Mouse (Mus musculus) lung, postnatal 14 days (tissue): ENCODE measurements around the gene Epas1.

Source experiments
- DNase-seq: peaks from one replicate; pipeline ENCODE4 v3.0.0; 2021

Gene Epas1

DNA sequence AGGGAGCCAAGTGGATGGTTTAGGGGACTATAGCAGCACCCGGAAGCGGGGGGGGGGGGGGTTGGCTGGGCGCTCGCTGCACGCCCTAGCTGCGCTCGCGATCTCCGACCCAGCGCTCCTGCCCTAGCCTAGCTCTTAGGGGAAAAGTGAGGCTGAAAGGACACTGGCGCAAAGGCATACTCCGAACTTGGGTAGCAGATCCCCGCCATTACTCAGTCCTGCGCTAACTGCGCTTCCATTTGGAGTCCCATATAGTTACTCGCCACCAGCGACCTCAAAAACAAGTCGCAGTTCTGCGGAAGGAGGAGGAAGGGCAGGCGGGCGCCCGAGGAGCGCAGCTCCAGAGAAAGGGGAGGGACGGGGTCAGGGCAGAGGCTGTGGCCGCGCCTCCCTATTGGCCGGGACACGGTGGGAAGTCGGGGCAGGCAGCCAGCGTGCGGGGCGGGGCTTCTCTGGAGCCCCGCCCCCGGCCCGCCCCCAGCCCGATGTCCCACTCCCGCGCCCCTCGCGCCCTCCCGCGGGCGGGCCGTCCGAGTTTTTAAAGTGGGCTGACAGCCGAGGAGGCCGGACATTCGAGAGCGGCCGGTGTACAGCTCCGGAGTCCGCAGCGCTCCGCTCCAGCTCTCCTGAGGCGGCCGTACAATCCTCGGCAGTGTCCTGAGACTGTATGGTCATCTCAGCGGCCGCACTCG, at the start of gene Epas1:
Epas1 (plus strand) TSS at position 571 of the 692 bp plus-strand sequence.
- DNase-seq, result peak; percentile 92

DNA sequence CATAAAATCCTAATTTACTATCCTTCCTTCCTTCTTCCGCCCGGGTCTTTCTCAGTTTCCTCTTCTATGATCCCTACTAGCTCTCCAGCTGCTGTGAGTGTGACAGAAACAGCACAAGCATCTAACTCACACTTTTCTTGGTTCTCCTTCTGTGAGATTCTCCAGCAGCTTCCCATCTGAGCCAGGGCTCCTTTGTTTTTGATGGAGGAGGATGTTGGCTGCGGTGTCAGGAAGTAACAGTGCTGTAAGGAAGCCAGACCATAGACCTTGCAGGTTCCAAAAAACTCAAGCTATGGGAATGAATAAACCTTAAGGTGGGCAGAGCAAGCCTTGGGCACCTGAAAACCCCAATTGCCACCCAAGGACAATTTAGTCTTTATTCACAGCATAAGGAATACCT, 48.3 kb upstream of the Epas1 start:
- DNase-seq, result no peak

DNA sequence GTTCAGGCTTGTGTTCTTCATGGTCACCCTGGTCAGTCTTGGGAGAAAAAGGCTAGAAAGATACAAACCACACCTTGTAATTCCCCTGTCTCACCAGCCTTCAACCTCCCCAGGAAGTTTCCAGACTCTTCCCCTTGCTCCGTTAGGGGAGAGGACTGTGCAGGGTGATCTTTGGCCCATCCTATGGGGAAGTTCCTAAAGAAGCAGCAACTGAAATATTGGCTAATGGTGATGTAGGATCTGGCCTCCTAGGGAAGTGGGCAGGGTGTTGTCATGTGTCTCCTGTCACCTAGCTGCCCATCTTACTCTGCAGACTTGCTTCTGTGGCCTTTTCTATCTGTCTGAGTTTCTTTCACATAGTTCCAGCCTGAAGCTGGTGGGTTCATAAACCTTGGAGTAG, 47.0 kb upstream of the Epas1 start:
- no peak for DNase-seq

DNA sequence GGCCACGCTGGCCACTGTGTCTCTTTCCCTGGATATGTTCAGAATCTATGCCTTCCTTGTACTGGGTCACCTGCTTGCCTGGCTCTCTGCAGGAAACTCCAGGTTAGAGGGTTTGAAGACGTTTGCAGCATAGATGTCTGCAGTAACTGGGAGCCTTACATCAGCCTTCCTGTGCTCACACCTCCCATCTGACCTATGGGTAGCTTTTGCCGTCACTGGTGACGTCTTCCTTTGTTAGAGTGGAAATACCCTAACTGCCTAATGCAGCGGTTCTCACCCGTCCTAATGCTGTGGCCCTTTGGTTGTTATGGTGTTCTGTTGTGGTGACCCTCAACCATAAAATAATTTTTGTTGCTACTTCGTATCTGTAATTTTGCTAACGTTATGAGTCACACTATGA, 43.7 kb upstream of the Epas1 start:
- DNase-seq, result no peak

DNA sequence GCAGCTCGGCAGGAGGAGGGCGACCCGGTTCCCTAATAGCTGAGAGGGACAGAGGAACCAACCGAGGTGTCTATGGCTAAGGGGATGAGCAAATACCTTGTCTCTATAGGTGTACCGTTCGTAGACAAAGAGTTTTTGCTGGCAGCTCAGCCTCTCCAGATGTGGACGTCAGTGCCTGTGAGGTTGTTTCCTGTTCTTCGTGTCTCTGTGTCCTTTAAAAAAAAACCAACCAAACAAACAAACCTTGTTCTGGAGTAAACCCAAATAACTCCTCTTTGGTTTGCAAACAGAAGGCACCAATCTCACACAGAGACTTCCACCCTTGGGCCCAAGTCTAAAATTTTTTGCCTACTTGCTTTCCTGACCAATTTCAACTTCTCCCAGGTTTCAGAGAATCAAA, 43.1 kb upstream of the Epas1 start:
- DNase-seq, result no peak

DNA sequence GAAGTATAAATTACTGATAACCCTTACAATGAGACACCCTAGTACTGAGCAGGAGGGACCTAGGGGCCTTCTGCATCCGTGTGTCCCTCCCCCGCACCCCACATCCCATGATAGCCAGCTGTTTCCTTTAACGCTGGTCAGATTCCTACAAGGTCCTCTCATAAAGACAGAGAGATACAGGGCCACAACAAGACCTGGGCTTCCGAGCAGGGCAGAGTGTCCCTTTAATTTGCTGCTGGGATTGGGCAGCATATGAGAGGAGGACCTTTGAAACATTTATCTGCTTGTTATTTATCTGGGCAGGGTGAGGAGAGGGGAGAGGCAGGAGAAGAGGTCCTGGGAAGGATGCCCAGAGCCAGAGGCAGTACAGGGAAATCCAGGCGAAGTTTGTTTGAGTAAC, 41.6 kb upstream of the Epas1 start:
- peak; percentile 17 for DNase-seq

DNA sequence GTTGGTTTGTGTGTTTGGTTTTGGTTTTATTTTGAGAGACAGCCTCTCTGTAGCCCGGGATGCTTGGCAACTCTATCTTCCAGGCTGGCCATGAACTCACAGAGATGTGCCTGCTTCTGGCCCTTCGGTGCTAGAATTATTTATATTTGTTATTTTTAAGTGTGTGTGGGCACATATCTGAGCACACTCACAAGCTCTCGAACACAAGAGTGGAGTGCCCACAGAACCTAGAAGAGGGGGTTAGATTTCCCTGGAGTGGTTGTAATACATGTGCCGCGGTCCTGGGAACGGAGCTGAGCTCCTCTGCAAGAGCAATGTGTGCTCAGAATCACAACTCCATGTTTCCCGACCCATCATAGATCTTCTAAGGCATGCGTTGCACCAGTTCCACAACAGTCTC, 40.9 kb upstream of the Epas1 start:
- DNase-seq, result no peak

DNA sequence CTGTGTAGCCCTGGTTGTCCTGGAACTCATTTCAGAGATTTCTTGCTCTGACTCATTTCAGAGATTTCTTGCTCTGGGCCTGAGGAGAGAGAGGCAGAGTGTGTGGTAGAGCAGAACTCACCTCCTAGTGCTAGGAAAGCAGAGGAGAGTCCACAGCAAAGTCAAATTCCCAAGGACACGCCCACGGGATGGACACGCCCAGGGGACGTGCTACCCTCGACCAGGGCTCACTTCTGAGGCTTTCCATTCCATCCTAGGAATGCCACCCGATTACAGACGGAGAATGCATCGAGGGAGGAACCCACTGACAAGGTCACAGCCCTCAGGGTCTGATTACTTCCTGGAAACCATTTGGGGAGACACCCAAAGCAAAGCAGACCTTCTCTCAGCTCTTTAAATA, 39.9 kb upstream of the Epas1 start:
- DNase-seq, result peak; percentile 43

DNA sequence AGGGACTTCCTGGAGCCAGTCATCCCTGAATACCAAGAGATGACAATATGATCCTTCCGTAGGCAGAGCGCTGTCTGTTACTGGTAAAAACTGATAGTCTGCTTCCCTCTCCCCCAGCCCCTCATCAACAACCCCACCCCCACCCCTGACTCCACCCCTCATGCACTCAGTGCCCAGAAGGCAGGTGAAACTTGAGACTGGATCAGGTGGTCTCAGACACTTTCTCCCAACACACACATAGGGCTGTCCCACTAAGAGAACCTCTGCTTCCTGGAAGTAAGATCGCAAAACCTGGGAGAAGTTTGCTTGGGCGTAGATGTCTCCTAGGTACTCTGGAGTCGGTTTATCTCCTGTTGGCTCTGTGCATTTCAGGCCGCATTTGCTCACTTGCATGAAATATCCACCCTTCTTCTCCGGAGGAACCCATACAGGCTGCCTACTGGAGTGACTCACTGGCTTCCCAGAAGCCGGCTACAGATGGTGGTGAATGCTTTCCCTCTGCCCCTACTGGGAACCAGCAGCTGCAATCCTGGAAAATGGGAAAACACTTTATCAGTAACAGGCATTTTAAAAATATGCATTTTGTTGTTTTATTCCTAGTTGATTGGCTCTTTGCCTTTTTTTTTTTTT, 28.6 kb upstream of the Epas1 start:
- DNase-seq, result no peak

DNA sequence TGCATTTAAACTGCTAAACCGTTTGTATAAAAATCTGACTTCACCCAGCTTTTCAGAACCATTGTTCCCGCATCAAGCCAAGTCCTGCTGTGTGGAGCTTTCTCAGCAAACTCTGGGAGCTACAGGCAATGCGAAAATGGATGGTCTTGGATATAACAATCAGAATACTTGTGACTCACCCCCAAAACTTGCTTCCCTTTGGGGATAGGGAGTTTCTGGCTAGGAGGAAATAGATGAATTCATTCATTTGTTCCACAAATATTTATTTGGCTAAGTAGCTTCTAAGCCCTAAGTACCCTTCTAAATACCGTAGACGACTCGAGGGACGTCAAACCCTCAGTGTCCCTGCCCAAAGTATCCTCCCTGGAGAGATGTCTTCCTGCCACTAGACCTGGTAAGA, 27.0 kb upstream of the Epas1 start:
- DNase-seq, result no peak

DNA sequence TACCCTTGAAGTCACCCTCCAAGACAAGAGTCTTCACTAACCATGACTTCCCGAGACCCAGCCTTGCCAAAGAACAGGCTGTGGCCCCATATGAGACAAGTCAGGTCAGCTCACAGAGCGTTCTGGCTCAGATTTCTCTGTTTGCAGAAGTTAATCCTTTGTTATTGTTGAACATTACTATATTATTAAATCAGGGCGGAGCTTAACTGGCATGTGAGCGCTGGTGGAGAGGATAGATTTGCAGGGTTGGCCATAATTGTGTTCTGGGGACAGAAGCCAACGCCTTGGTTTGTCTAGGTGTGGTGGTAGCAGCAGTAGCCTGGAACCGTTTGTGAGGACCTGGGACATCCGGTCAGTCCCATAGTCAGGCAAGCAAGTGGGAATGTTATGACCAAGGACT, 26.5 kb upstream of the Epas1 start:
- DNase-seq, result no peak

DNA sequence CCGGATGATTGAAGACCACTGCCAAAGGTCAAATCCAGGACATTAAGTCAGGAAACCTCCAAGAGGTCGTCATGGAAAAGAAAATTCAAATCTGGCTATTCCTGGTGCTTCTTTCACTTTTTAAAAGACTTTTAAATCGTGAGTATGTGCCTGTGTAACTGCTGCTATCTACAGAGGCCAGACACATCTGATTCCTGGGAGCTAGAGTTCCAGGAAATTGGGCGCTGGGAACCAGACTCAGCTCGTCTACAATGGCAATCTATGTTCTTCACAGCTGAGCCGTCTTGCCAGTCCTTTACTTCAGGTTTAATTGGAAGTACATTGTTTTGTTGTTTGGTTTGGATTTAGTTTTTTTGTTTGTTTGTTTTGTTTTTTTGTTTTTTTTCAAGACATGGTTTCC, 22.2 kb upstream of the Epas1 start:
- DNase-seq, result no peak

DNA sequence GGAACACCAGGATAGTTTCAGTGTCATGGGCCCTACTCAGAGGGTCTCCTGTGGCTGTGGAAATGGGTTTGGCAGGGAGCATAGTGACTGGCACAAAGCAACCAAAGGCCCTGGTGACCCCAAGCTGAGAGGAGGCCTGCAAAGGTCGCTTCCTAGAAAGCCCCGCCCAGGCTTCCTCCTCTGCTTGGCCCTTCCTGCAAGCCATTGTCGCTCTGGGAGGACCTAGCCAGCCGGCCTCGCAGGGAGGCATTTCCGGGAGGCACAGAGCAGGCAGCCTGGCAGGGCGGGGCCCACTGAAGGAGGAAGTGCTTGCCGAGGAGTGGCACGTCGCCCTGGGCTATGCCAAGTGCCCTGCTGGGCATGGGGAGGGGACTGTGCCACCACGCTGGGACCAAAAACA, 21.5 kb upstream of the Epas1 start:
- DNase-seq, result peak; percentile 89

DNA sequence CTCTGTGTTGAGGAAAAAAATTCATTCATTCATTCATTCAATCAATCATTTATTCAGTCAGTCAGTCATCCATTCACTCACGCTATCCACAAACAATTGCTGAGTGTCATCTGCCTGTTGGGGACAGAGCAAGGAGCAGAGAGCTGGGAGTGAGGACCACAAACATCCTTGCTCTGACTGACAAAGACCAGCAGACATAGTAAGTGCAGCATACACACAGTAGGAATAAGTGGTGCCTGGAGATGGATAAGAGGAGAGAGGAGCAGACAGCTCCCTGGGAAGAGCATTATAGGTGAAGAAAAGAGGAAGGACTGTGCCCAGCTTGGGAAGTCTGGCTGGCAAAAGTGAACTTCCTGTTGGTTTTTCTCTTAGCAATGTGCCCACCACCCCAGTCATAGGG, 21.0 kb upstream of the Epas1 start:
- DNase-seq, result no peak

DNA sequence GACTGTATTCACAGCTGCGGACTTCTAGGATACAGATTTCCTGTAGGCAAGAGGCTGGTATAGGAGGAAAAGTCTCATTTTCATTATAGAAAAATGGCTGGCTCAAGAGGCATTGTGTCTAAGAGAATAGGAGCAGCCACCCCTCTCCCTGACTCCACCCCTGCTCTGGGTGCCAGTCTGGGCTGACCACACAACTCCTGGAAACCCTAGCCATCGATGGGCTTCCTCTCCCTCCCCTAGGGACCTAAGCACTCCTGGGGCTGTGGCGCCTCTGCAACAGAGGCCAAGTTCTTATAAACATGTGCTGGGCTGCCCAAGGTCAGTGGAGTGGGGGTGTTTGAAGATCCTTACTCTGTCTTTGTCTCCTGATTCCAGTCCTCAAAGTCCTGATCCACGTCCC, 19.9 kb upstream of the Epas1 start:
- DNase-seq, result peak; percentile 47

DNA sequence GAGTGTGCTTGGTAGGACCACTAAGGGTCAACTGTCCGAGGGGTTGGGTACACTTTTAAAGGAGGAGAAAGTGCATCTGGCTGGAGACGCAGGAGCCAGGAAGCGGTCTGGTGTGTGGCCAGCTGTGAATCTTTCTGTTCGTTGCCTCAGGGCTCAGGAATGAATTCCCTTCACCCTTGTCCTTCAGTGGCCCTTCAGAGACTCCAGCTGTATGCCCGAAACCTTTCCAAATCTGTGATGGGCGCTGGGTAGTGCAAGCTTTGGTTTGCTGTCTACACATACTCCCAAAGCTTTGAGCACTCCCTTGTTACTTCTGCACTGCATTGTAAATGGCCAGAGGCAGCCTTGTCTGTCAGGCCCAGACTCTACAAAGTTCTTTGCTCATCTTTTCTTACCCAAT, 15.0 kb upstream of the Epas1 start:
- DNase-seq, result no peak

DNA sequence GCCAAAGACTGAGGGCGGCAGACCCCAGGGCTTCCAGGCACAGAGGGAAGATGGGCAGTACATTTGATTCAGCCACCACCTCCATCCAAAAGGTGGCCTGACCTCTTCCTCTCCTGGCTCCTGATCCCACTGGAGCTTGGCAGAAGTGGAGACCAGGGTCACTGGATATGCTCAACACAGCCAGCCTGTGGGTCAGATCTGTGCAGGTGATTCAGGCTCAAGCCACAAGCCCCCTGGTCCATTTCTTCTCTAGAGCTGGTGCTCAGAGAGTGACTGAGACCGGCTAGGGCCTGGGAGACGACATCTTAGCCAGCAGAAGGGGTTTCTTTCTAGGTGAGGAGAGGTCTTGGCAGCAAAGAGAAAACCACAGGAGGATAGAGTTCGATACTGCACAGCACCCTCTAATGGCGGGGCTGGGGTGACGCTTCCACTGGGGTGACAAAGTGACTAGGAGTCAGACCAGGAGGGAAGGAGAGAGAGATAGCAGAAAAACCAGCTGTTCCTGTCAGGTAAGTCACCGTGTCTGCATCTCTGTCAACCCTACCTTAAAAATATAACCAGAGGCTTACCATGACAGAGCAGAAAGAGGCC, 10.1 kb upstream of the Epas1 start:
- no peak for DNase-seq

DNA sequence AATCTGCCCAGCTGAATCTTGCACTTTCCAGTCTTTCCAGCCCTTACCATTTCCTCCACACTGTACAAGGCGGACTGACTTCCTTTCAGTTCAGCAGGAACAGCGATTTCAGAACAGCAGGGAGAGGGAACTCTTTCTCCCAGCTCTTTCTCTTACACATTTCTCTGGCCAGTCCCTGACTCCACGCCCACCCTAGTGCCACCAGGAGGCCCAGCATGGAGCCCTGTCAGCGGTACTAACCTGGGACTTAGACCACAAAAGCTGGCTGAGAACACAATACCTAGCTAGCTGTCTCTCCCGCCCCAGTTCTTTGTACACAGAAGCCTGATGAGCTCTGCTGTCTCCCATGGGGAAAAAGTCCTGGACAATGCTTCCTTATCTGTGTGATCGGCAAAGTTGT, 8.6 kb upstream of the Epas1 start:
- DNase-seq, result no peak

DNA sequence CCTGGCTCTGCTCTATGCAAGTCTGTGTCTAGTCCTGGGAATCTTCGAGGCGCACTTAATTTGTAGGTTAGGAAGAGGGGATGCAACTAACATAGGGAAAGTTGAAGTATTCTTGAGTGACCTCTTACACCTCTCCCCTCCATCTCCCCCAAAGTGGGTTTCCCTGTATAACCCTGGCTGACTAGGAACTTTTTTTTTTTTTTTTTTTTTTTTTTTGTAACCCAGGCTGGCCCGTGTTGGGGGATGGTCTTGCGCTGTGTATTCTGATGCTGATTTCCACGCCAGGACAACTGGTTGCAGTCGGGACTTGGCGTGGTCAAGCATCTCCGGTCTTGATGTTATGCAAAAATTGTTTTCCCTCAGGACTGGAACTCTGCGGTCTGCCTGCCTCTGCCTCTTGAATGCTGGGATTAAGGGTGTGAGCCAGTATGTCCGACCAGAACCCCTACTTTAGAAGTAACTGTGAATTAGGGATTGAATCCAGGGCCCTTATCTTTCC, 2.1 kb upstream of the Epas1 start:
- no peak for DNase-seq

DNA sequence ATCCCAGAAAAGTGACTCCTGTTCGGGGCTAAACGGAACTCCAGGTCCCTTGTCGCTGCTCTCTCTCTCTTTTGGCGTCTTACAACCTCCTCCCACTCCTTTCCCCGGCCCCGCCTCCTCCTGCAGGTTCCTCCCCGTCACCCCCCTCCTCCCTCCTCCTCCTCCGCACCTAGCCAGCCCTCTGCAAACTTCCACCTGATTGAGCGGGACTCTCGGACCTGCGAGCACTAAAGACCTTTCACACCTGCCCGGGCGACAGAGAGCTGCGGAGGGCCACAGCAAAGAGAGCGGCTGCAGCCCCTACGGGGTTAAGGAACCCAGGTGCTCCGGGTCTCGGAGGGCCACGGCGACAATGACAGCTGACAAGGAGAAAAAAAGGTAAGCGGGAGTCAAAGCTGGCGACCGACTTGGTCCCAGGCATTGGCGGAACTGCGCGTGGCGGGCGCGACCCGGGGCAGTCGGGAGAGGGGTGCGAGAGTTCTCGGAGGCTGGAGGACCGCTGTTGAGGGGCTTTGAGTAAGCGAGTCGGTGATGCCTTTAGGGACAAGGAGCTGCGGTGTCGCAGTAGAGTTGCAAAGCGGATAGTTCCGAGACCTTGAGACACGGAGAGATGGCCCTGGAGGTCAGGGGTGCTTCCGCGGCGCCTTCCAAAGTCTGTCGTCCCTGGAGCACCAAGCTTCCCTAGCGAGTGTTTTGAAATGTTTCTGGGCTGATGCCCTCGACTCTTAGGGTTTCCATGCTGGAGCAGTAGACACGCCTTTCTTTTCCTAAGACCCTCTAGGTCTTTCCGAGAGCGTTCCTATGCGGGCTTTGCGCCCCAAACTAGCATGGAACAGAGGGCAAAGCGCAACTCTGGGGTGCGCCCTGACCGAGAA, 668 bp downstream of the Epas1 start:
- peak; percentile 84 for DNase-seq

DNA sequence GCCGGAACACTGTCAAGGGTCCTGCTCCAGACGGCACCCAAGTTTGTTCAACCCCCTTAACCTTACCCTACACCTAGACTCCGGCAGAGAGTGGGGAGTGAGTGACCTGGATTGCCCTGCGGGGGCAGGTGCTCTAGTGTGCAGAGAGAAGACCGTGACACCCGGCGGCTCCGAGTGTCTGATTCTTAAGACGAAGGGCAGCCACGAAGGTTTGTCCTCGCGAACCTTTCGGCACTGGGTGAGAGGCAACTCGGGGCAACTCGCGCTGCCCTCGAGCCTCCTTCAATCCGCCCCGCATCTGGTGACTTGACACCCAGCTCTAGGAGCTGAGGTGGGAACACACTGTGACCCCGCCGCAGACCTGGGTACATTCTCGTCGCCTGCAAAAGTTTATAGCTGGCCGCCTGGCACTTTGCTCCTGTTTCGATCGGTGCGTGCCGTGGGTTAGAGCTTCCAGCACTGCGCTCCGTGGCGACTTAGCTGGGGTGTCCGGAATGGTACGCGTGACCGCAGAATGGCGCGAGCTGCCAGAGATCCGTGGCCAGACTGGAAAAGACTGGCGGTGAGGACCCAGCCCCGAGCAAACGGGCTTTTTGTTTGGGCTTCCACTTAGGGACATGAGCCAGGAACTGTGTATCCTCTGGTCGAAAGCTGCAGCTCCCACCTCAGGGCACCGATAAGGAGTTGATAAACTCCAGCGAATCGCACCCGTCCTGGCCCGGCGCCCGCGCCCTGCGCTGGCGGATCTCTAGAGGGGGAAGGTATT, 1.5 kb downstream of the Epas1 start:
- DNase-seq, result peak; percentile 38

DNA sequence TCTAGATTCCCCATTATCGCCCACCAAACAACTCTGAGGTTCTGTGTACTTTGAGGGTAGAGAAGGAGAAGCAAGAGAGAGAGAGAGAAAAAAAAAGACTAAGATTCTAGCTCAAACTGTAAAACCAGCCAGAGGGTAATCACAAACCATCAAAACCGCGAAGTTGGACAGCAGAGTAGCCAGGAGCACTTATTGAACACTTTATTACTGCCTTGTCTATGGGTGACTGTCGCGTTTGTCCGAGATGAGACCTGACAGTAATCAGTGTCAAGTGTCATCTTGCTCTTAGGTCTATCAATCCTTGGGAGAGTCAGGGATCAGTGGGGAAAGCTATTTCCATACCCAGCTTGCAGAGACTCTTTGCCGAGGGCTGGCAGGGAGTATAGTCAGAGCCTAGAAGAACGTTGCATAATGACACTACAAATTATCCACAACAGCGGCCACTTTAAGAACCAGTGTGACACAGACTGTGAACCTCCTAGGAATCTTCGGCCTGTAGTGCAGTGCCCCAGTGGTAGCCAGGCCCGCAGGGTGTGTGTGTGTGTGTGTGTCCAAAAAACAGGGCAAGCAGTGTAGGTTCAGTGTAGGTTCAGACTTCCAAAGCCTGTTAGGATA, 2.2 kb downstream of the Epas1 start:
- no peak for DNase-seq
